Mouse (Mus musculus) gastrocnemius, postnatal 10 days (tissue): ENCODE measurements around the gene Rab43. TPM values are rescaled to one million over a fixed set of nuclear protein-coding genes. Genes with fewer than 3 reads are reported as not detected.

ENCODE experiments used
- DNase-seq: peaks from one replicate; pipeline ENCODE4 v3.0.0; 2021; ENCODE audit warnings: mixed read lengths
- total RNA-seq, 2 experiments: library from RNA; stranded (reverse); gene quantifications; 2 replicates each; pipeline ENCODE4 v1.2.3; 2021

Gene Rab43
- total RNA-seq, 2 experiments from 2014 or later: 10.1 to 14.9 TPM

DNA sequence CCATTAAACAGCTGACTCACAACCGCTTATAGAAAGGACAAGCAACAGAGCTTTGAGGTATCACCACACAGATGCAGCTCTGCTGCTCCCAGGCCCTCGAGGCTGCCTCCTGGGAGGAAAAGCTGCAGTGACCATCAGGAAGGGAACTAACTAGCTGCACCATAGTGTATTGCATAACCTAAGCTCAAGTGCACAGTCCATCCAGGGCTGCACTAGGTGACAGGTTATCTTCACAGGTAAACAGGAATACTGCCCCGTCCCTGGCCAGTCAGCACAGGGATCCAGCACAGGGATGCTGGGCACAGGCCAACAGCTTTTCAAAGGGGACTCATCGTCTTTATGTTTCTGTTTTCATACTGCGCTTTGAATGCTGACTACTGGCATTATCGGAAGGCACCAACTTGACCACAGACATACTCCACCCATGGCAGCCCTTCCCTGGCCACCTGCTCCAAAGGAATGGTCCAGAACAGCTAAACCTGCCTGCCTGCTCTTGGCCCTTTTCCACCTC lies 2.3 kb downstream of the Rab43 start:
- DNase-seq: no peak

GRCm38 (mm10) chr6:87809144-87809543 lies 2.8 kb downstream of the Rab43 start:
- DNase-seq: no peak

DNA sequence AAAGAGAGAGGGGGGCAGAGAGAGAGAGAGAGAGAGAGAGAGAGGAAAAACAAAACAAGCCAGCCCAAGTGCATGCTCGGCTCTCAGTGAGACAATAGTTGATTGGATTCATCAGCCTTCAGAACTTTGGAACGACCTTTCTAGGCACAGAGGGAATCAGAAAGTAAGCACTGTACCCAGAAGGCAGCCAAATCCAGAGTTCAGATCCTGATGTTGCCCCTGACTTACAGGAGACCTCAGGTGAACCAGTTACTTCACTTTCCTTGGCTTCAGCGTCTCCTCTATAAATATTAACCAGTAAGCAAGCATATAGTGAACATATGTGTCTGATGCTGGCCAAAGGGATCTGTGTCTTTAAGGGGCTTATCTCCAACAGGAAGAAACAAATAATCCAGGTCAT lies 3.4 kb downstream of the Rab43 start:
- DNase-seq: no peak

DNA sequence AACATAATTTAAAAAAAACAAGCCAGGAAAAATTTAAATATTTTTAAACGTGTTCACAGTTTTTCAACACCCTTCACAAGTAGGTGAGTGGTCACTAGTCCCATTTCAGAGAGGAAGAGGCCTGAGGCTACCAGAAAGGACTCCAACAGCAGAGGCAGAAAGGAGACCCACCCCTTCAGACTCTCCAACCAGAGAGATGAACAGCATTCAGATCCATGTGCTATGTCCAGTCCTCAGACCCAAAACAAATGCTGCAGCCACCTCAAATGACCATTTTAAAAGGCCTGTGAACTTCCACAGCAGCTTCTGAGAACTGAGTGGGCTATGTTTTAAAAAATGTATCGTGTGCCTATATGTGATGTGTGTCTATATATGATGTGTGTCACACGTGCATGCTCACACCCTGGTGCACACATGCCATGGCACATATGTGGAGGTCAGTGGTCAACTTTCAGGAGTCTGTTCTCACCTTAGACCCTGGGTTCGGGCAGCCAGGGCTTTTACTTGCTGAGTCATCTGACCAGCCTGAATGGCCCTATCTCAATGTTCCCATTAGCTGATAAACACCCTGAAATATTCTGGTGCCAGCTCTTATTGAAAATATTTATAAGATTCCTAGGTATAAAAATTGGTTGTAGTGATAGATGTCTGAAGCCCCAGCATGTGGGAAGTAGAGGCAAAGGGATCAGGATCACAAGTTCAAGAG lies 4.1 kb downstream of the Rab43 start:
- DNase-seq: no peak

GRCm38 (mm10) chr6:87806857-87807256 lies 5.1 kb downstream of the Rab43 start:
- DNase-seq: no peak

GRCm38 (mm10) chr6:87806028-87806427 lies 5.9 kb downstream of the Rab43 start:
- no peak for DNase-seq

GRCm38 (mm10) chr6:87805448-87805847 lies 6.5 kb downstream of the Rab43 start:
- no peak for DNase-seq

DNA sequence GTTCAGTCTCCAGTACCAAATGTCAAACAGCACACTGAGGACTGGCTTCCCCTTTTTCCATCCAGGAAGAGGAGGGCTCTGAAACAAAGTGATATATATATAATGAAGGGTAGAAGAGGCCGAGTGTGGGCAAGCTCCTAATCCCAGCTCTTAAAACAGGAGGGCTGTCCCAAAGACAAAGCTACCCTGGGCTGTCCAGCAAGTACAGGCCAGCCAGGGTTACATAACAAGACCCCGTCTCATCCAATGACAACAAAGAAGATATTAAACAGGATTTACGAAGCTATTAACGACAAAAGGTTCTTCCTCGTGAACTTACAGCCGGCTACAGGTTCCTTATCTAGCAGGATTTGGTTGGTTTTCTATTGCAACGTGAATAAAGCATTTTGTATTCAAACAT lies 7.1 kb downstream of the Rab43 start:
- DNase-seq: no peak

DNA sequence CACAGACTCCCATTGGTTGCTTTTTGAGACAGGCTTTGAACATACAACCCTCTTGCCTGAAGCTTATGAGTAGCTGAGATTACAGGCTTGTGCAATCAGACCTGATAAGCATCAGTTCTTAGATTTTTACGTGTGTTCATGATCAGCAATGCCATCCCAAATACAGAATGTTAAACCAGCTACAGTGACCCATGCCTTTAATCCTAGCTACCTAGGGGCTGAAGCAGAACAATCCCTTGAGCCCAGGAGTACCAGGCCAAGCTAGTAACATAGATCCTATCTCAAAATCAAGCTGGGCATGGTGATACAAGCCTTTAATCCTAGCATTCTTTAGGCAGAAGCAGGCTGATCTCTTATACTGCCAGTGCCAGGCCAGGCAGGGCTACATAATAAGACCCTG lies 7.9 kb downstream of the Rab43 start:
- DNase-seq: no peak

DNA sequence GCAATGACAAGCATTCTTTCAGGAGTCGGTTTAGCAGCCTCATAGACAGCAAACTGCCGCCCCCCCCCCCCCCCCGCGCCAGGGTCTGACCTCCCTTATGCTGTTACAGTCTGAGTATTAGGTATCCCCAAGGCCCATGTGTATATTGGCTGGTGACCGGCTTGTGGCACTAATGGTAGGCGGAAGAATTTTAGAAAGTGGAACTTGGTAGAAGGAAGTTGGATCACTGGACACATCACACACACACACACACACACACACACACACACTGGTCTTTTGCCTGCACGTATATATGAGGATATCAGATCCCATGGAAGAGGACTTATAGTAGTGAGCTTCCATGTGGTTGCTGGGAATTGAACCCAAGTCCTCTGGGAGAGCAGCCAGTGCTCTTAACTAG lies 9.5 kb downstream of the Rab43 start:
- DNase-seq: no peak

DNA sequence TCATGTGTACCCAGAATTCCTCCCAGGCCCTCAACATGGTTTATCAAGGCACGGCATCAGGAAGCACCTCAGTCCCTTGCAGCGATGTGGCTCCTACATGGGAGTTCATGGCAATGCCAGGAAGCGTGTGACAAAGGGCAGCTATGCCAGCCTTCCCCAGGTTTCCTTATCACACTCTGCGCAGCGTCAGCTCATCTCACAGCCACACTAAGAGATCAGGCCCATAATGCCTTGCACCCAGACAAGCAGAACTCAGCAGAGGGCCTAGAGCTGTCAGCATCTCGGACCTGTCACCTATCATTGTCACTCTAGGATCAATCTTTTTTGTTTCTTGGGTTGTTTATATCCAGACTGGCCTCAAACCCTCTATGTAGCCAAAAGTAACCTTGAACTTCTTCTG lies 12.4 kb downstream of the Rab43 start:
- DNase-seq: no peak

GRCm38 (mm10) chr6:87797321-87797720 lies 14.6 kb downstream of the Rab43 start:
- no peak for DNase-seq

DNA sequence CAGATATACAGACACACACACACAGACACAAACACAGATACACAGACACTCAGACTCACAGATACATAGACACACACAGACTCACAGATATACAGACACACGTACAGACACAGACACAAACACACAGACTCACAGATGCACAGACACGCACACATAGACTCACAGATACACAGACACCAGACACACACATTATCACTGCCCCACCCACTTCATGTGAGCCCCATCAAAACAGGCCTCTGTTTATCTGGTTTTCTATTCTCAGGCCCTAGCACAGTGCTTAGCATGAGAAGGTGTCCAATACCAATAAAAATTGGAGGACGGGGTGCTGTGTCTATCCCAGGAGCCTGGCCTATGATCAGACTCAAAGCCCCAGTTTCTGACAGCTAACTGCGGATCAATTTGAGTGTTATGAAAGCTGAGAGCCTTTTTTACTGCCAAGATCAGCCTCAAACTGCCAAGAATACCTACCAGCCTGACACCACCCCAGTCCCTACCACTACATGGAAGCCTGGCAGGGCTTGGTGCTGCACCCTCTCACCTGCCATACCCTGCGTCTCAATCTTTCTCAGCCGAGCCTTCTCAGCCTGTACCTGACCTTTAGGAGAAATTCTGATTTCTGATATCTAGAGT lies 15.6 kb downstream of the Rab43 start:
- DNase-seq: no peak

DNA sequence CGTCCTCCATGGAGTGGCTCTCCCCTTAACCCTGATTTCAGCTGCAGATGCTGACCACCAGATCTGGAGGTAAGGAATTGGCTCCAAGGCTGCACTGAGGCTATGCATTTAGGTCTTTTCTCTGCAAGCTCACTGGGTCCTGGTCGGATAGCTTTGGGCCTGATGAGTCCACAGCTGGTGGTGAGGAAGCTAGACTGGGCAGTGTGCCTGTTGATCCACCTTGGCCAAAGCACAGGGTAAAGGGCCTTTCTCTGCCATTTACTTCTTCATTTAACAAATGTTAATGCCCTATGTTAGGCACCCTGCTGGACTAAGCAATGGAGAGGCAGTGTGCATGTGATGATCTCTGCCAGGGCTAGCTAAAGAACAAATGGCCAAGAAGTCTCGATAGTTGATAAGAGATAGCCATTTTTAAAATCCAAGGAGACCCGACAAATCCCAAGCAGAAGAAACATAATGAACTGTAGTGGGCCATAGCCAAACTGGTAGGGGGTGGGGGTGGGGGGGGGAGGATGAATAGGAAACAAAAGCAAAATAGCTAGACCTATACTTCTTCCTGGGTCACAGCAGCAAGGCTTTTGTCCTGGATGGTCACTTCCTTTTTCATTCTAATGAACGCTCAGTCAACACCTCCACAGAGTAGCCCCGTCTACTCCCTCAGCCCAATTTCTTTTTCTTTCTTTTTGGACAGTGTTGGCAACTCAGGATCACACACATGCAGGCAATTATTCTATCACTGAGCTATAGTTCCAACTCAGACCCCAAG lies 16.4 kb downstream of the Rab43 start:
- no peak for DNase-seq

GRCm38 (mm10) chr6:87793821-87794510 lies 18.0 kb downstream of the Rab43 start:
- DNase-seq: no peak

GRCm38 (mm10) chr6:87791826-87792225 lies 20.1 kb downstream of the Rab43 start:
- no peak for DNase-seq

DNA sequence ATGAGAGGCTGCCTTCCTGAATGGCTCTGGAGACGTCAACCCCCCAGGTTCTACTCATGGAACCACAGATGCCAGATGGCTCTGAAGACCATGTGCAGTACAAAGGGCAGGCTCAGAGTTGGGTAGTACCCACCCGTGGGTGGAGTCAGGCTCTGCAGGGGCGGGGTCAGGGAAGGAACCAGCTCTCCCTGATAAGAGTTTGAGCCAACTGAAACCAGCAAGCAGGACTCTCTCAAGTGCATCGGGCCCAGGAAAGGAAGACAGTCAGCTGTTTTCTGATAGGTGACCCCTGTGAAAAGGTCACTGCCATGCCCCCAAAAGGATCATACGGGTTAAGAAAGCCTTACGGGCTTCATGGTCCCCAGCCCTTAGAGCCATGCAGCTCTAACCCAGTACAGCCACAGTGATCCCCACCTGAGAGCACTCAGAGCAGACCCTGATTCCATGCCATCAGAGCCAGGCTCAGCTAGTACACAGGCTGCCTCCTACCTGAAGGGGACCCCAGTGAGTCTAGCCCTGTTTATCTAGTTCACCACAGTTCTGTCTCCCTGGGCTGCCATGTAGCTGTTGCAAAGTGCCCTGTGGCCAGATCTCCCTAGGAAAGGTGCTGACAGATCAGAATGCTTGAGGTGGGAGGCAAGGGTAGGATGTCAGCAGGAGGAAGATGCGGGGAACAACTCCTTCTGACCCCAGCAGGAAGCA lies 21.0 kb downstream of the Rab43 start:
- DNase-seq: no peak

DNA sequence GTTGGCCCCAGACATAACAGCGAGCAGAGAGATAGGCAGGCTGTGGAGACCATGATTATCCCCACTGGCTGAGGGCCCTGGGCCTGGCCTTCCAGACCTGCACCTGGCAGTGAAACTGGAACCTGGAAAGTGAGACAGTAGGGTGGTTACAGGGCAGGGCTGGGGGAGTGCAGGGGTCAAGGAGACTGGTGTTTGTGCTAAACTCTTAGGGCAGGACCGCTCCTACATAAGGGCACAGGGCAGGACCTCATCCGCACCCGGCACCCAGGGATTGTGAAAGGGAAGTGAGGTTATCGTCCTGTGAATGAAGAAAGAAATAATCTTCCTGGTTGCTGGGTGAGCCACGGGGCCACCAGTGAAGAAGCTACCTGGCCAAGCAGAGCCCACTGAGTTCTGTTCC lies 22.2 kb downstream of the Rab43 start:
- no peak for DNase-seq

GRCm38 (mm10) chr6:87788896-87789587 lies 22.9 kb downstream of the Rab43 start:
- peak; percentile 45 for DNase-seq

DNA sequence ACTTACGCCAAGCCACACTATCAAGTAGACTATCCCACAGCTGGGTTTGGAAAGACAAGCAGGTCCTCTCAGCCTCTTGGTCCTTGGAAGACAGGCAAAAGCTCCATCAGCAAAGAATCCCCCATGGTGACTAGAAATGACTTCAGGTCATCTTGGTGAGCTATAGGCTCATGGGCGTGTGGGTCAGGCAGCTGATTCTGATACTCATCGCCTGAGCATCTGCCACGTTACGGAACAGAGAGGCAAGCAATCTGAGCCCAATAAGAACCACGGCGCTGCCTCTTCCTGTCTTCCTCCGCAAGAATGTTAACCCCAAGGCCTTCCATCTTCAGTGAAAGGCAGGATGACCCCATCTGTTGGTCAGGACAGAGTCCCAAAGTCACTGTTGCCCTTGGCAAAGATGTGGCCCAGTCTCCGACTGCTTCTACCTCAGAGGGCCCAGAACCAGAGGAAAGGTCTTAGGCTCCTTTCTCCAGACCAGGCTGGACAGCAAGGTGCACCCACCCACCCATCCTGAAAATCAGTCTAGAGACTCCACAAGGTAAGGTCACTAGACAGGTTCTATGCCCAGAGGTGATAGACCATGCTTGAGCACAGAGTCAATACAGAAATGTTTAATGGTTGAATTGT lies 23.6 kb downstream of the Rab43 start:
- DNase-seq: no peak
